Mouse (Mus musculus) T-helper 17 cell (primary cell): Measurements from ENCODE around the gene Slc10a7.
"Not testable (repeated sequence)": the region's sequence is repeated elsewhere in the genome, so short reads cannot be mapped to it uniquely, and the experiment has no call there.

Experiments
- in situ Hi-C, 2 experiments: fragments of 300-600 bp; cut with MboI, MseI; formaldehyde crosslinking; loops; 1 replicate in 1 of 2; 2 replicates in 1 of 2; pipeline ENCODE4 v1.15.1; 2025; ENCODE audit warnings: high pct_unique_total_duplicates in 2 of 2

Slc10a7 gene

DNA sequence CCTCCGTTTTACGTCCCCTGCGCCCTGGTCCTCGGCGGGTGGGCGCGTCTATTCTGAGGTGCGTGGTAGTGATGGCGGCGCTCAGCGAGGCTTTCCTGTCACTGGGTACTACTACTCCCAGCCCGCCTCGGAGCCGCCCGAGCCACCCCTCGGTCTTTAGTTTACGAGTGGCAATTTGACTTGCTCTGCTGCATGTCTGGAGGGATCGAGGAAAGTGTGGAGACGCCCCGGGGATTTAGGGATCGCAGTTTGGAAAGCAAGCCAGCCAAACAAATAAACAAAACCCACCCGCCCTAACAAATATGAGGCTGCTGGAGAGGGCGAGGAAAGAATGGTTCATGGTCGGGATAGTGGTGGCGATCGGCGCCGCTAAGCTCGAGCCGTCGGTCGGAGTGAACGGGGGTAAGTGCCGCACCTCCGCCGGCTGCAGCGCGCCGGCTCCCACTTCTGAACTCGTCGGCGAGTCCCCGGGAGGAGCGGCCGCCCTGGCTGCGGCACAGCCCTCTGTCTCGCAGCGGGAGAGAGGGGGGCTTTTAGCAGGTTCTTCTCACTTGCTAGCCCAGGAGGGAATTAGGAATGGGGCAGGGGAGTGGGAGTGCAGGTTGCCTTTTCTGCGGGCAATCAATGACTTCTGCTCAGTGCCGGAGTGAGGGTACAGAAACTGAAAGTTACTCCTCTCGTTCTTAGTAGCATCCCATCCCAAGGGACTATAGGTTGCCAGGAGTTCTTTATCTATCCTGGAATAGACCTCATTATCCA lies at the start of gene Slc10a7:
Gene Slc10a7, plus strand, starts transcription at position 74 of the 759 bp plus-strand sequence.
- in situ Hi-C loops: loop anchor here (10.0 to 25.0 kb wide), 4 partner anchors 315 to 1128 kb away; partner anchors contain the start of genes Lsm6 (in 1 of the 2), Otud4 (in 1 of the 2) and Zfp827 (in 1 of the 2)

DNA sequence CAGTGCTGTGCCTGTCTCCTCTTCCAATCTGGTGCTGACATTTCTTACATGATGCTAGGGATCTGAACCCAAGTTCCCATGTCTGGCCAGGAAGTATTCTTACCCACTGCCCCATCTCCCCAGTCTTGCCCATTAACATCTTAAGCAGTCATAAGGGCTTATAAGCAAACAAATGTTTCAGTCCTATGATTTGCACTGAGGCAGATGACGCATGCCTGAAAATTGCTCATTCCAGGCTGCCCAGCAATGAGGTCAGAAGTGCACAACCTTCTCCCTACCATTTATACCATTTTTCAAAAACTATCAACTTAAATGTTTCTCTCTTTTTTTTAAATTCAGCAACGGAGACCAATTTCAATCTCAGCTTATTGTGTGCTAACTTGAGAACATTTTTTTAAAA lies 45.2 kb upstream of the Slc10a7 start:
- in situ Hi-C loops: loop anchor here in 1 of 2 experiments (25.0 kb wide), 1 partner anchor 402 kb away; no protein-coding TSS in a partner anchor

DNA sequence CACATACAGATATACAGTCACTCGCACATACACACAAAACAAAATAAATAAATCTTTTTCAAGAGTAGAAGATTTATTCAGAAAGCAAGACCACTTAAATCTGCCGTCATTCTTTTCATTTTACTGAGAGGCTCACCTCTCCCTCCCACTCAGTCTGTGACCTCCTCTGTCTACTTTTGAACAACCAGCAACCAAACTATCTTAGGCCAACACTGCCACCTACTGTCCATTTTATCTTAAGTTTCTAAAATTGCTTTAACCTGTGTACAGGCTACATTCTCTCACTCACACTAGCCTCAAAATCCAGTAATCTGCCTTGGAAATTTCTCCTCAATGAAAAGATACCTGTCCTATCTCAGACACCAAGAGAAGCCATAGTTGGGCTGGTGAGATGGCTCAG lies 41.3 kb upstream of the Slc10a7 start:
- in situ Hi-C loops: loop anchor here (5.0 to 25.0 kb wide), 2 partner anchors 406 kb away; no protein-coding TSS in a partner anchor

DNA sequence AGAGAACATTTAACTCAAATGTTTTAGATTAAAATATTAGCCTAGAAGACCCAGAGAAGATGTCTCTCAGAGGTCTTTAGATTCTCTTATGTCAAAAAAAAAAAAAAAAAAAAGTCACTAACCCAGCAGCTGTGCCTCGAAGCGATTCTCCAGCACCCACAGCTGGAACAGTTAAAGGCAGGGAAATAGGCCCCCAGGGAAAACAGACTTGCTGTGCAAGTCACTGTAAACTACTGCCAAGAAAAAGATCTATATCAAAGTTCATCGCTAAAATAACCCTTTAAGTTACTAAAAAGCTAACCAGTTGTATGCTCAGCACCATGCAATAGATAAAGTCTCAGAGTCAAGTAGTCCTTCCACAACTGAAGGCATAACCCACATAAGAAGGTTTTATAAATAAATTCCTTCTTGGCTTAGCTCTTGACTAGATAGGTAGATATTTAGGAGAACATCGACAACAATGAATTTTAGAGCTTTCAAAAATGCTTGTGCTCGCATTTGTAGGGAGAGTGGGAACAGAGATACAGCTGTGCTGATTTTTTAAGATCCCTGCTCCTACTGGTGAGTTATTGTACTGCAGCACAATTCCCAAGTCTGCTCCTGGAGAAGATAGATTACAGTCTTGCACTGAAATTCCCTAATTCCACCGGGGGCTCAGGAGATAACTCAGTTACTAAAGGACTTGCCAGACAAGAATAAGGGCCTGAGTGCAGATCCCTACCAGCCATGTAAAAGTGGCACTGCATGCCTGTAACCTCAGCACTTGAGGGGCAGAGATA lies 31.9 kb upstream of the Slc10a7 start:
- in situ Hi-C loops: loop anchor here in 1 of 2 experiments (25.0 kb wide), 1 partner anchor 865 kb away; the partner anchor contains the start of gene Tmem184c

DNA sequence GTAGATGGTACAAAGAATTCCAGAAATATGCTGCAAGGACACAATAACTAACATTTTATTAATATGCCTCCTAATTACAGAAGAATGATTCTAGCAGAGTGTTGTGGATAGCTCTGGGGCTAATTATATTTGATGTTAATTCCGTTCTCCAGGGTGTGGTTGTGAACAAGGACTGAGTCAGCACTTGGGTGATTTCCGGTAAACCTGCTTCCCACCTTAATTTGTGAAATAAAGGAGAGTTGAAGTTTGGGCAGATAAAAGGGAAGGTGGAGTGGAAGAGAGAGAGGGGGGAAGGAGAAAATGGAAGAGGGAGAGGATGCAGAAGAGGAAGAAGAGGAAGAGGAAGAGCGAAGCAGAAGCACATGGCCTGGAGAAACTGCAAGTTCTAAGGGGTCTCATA lies 19.4 kb upstream of the Slc10a7 start:
- in situ Hi-C loops: loop anchor here in 1 of 2 experiments (25.0 kb wide), 1 partner anchor 877 kb away; the partner anchor contains the start of gene Tmem184c

DNA sequence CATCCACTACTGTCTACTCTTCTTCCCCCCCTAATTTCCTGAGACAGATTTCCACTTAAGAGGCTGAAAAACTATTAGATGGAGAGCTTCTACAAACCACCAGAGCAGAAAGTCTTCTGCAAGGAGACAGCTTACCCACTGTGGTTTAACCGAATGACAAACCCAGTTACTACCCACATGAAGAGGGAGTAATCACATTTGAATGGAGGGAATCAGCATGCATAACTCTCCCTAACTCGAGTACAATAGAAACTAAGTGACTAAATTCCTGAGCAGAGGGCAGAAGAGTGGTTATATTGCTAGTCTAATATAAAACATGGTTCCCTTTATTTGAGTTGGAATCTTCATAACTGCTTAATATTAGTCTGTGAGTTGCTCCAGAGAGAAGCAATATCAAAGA lies 16.1 kb upstream of the Slc10a7 start:
- in situ Hi-C loops: loop anchor here in 1 of 2 experiments (25.0 kb wide), 1 partner anchor 881 kb away; the partner anchor contains the start of gene Tmem184c

DNA sequence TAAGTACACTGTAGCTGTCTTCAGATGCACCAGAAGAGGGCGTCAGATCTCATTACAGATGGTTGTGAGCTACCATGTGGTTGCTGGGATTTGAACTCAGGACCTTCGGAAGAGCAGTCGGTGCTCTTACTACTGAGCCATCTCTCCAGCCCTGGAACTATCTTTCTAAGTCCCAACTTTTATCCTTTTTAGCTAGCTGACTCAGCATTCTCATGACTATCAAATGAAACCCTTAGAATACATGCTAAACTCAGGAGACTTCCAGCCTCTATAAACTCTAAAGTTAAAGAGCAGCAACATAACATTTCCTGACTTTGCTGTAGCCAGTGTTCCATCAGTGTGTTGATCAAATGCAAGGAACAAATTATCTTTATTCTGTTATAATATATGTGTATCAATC lies 12.9 kb upstream of the Slc10a7 start:
- in situ Hi-C loops: loop anchor here in 1 of 2 experiments (25.0 kb wide), 1 partner anchor 884 kb away; the partner anchor contains the start of gene Tmem184c

DNA sequence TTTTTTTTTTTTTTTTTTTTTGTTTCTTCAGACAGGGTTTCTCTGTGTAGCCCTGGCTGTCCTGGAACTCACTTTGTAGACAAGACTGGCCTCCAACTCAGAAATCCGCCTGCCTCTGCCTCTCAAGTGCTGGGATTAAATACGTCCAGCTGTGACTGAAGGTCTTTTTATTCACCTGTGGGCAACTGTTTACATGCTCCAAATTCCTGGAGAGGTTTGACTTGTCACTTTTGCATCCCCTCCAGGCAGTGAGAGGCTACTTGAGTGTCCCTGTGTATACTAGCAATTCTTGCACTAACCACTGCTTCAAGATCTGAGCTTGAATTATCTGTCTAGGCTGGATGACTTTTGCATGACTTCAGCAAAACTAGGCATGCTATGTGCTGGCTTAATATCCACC lies 6.4 kb upstream of the Slc10a7 start:
- in situ Hi-C loops: loop anchor here (10.0 to 25.0 kb wide), 4 partner anchors 322 to 1135 kb away; partner anchors contain the start of genes Lsm6 (in 1 of the 2), Otud4 (in 1 of the 2) and Zfp827 (in 1 of the 2)

DNA sequence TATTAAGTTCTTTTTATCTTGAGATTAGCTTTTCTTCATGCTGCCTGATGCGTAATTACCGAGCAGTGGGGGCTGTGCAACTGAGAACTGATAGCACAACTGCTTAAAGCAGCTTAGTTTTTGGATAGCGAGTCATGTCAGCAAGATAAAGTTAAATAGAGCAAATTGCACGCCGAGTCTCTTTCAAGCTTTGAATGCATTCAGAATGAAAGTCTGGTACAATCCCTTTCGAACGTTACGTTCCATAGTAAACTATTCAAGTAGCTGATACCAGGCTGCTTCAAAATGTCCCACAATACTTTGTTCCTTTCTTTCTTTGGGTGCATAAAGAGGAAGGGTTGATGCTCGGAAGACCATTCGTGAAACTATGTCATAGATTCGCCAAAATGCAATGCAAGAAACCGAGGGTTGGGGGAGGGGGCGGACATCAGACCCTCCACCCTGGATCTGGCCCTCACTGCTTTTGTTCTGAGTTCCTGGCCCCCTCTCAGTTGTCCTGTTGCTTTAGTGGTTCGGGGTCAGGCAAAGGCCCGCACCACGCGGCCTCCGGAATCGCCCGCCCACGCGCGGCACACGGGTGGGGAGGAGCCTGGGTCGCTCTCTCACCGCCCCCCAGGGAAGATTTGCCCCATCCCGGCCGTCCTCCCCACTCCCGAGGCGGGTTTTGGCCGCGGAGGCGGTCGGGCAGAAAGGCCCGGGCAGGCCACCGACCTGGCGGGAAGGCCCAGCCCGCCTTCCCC lies 997 bp upstream of the Slc10a7 start:
- in situ Hi-C loops: loop anchor here (10.0 to 25.0 kb wide), 4 partner anchors 317 to 1129 kb away; partner anchors contain the start of genes Lsm6 (in 1 of the 2), Otud4 (in 1 of the 2) and Zfp827 (in 1 of the 2)

DNA sequence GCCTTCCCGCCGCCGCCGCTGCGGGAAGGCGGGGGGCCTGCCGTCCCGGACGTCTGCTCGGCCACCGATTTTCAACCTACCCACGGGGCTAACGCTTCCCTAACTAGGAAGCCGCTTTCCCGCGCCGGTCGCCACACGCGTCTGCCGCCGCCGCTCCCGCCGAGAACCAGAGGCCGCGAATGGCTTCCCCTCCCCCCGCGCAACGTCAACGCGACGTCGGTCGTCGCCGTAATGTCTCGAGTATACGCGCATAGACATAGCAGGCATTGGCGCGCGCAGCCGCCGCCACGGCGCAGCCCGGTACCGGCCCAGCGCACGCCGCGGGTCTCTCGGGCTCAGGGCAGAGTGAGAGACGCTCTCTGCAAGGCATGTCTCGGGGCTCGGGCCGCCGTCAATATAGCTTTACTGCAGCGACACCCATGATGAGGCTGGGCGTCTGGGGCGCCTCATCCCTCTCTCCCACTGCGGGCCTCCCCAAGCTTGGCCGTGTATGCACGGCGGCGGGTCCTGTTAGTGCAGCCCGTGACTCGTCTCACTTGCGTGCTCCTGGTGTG lies 350 bp upstream of the Slc10a7 start, which contains the start of gene Rbmxl1:
Gene Rbmxl1, minus strand, starts transcription at position 180 of the 554 bp plus-strand sequence.
- in situ Hi-C loops: loop anchor here (10.0 to 25.0 kb wide), 4 partner anchors 316 to 1129 kb away; partner anchors contain the start of genes Lsm6 (in 1 of the 2), Otud4 (in 1 of the 2) and Zfp827 (in 1 of the 2)

DNA sequence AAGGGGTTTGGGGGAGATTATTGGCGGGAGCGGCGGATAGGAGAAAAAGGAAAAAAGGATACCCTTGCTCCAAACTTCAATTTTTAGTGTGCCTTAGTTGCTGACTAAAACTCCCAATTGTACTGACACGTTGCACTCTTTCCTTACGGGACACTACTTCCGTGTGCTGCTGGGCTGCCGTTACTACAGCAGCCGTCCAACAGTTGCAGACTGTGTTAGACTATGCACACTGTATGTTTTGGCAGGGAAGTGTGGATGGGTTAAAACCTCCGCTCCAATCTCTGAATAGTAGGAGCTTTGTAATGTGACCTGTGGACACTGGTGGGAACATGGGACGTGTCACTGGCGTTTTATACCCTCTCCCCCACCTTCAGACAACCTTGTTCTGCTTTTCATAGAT lies 948 bp downstream of the Slc10a7 start:
- in situ Hi-C loops: loop anchor here (25.0 kb wide), 3 partner anchors 527 to 1127 kb away; partner anchors contain the start of genes Otud4 (in 1 of the 2) and Zfp827 (in 1 of the 2)

DNA sequence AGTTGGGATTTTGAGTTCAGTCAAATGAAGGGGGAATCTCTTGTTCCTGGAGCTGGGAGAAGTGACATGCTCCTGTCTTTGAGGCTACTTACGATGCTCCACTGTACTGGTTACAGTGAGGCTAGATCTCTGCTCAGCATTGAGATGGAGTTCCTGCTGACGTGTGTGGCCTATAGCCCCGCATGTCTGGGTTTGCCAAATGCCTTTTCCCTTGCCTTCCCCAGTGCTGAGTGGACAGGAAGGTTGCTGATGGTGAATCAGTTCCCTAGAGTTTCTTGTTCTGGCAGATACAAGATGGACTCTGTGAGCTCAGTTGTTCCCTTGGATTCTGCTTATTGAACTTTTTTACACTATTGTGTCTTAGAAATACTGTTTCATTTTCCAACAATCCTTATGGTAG lies 1.8 kb downstream of the Slc10a7 start:
- in situ Hi-C loops: loop anchor here (25.0 kb wide), 3 partner anchors 526 to 1126 kb away; partner anchors contain the start of genes Otud4 (in 1 of the 2) and Zfp827 (in 1 of the 2)

DNA sequence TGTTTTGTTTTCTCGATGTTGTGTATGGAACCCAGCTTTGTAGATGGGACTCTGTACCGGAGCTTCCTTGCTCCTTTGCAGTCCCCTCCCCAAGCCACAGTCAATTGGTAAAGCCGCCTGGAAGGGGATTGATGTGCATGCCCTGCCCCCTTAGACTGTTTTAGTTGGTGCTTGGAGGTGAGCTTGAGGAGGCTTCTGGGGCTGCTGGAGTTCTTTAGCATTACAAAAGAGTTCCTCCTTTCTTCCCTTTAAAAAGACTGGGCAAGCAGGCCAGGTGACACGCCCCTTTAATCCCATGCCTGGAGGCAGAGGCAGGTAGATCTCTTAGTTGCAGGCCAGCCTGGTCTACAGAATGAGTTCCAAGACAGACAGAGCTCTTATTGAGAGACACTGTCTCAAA lies 4.0 kb downstream of the Slc10a7 start:
- in situ Hi-C loops: loop anchor here (25.0 kb wide), 3 partner anchors 524 to 1124 kb away; partner anchors contain the start of genes Otud4 (in 1 of the 2) and Zfp827 (in 1 of the 2)

DNA sequence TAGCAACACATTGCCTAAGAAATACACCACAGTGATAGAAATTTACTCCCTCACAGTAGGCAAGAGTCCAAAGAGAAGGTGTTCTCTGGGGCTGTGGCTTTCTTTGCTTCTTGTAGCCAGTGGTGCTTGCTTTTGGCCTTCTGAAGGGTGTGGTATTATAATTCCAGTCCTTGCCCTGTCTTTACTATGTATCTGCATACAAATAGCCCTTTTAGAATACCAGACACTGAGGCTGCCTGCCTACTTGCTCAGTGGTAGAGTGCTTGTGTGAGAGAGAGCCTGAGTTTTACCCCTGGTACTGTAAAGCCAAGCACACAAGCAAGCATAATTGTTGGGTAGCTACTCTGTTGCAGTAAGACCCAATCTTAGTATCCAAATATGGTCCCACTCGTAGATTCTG lies 5.6 kb downstream of the Slc10a7 start:
- in situ Hi-C loops: loop anchor here (25.0 kb wide), 3 partner anchors 523 to 1123 kb away; partner anchors contain the start of genes Otud4 (in 1 of the 2) and Zfp827 (in 1 of the 2)

DNA sequence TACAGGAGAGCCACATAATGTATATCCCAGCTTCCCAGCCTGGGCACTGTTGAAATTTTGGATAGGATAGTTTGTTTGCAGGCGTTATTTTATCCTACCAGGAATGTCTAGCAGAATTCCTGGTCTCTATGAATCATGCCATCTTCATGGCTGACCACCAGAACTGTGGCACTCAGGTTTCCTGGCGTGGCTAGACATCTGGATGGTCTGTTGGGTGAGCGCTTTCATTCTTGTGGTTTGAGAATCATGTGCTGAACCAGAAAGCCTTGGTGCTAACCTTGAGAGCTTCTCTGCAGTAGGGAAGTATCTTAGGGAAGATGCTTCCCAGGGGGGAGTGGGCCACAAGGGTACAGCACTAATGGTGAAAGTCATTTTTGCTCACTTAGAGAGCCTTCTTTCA lies 6.0 kb downstream of the Slc10a7 start:
- in situ Hi-C loops: loop anchor here (25.0 kb wide), 3 partner anchors 522 to 1122 kb away; partner anchors contain the start of genes Otud4 (in 1 of the 2) and Zfp827 (in 1 of the 2)

DNA sequence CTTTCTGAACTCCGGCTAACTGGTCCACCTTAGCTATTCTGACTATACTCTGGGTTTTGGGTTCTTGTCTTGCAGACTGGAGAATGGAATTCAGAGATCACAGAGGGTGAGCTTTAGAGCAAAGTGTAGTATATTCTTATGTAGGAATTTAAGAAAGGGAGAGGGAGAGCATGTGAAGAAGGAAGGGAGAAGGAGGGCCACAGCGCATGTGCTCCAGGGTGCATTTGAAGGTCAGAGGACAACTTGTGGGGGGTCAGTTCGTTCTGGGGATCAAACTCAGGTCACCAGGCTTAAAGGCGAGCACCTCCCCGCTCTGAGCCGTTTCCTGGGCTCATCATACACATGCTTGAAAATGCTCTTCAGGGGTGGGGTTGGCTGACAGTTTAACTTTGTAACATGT lies 24.8 kb downstream of the Slc10a7 start:
- in situ Hi-C loops: no loop called here

DNA sequence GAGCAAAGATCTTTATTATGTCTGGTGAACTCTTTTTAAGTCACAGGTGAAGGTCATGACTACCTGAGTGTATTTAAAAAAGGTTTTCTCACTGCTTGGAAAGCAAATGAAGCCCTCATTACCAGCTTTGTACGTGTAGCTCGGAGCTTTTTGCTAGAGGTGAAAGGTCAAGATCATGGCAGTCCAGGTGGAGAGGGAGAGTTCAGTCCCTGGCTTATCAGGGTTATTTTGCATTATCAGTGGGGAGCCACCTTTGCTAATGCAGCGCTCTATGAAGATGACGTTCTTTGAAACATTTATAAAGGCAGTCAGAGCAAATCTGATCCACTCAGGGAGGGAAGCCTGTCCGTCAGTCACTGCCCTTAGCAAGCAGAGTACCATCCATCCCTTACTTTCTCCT lies 27.6 kb downstream of the Slc10a7 start:
- in situ Hi-C loops: no loop called here

DNA sequence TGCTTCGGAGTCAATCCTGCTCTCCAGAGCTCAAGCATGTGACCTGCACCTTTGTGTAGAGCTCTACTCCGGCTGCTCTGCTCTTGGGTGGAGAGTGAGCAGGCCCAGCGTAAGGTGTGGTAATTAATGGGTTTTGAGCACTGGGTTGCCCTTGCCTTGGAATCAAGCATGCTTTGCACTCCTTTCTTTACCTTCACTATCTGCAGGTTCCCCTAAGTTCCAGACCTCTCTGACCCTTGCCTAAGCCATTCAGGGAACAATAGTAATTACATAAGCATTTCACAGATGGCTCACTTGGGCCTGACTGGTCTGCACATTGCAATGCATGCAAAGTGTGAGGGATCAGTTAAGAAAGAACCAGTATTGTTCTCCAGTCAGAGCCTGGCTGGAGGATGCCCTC lies 28.6 kb downstream of the Slc10a7 start:
- in situ Hi-C loops: no loop called here

DNA sequence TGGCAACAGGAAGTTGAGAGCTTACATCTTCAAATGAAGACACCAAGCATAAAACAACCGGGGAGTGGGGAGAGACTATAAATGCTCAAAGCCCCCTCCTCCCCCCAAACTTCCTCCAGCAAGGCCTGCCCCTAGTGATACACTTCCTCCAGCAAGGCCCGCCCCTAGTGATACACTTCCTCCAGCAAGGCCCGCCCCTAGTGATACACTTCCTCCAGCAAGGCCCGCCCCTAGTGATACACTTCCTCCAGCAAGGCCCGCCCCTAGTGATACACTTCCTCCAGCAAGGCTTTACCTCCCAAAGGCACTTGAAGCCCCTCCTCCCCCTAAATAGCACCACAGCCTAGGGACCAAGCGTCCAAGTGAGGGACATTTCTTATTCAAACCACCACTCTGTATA lies 33.5 kb downstream of the Slc10a7 start:
- in situ Hi-C loops: not testable (repeated sequence)

DNA sequence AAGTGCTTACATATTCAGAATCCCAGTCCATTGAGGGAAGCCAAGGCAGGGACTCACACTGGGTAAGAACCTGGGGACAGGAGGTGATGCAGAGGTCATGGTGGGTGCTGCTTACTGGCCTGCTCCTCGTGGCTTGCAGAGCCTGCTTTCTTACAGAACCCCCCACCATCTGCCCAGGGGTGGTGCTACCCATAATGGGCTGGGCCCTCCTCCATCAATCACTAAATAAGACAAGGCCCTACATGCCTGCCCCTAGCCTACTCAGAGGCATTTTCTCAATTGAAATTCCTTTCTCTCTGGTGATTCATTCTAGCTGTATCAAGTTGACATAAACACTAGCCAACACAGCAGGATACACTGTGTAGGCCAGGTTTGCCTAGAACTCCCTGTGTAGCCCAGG lies 34.5 kb downstream of the Slc10a7 start:
- in situ Hi-C loops: no loop called here
